Mouse (Mus musculus) spleen, adult 2 months (tissue): Measurements from ENCODE around the gene Pknox1. TPM values are rescaled to one million over a fixed set of nuclear protein-coding genes. Genes with fewer than 3 reads are reported as not detected.
"Not testable (repeated sequence)": the region's sequence is repeated elsewhere in the genome, so short reads cannot be mapped to it uniquely, and the experiment has no call there.

ENCODE experiments used
- DNase-seq, 2 experiments: peaks; one replicate each; pipeline versions ENCODE4 v3.0.0 to v3.0.0-alpha.2; 2012 to 2021; ENCODE audit warnings: low spot score in 2 of 2, low read depth in 1 of 2
- H3K27ac ChIP-seq: fragments of 200-500 bp; 2 replicates; pipeline ENCODE4 v1.5.1; 2012; ENCODE audit warnings: low read length, inconsistent platforms; ENCODE audit not compliant: insufficient read depth
- H3K27me3 ChIP-seq: fragments of 200-500 bp; 2 replicates; pipeline ENCODE4 v1.6.1; 2012; ENCODE audit warnings: mild to moderate bottlenecking, moderate library complexity, low read length, inconsistent platforms; ENCODE audit not compliant: control insufficient read depth, insufficient read depth
- H3K36me3 ChIP-seq: fragments of 200-500 bp; 2 replicates; pipeline ENCODE4 v1.6.1; 2012; ENCODE audit warnings: mild to moderate bottlenecking, low read length, inconsistent platforms; ENCODE audit not compliant: control insufficient read depth, insufficient read depth
- H3K4me1 ChIP-seq: fragments of 200-500 bp; 2 replicates; pipeline ENCODE4 v1.6.1; 2011; ENCODE audit warnings: inconsistent platforms; ENCODE audit not compliant: control insufficient read depth, insufficient read depth, insufficient read length
- H3K4me3 ChIP-seq: fragments of 200-500 bp; 2 replicates; pipeline ENCODE4 v1.5.1; 2011; ENCODE audit warnings: mild to moderate bottlenecking, inconsistent platforms; ENCODE audit not compliant: insufficient read depth, insufficient read length; ENCODE audit errors: extremely low read depth
- CTCF ChIP-seq: fragments of 200-500 bp; IDR thresholded peaks from 2 replicates; pipeline ENCODE4 v1.5.1; 2011; ENCODE audit warnings: mild to moderate bottlenecking, inconsistent platforms; ENCODE audit not compliant: insufficient read depth, insufficient read length, insufficient replicate concordance; ENCODE audit errors: extremely low read depth
- POLR2A ChIP-seq: fragments of 200-500 bp; IDR thresholded peaks from 2 replicates; pipeline ENCODE4 v1.6.1; 2011; ENCODE audit warnings: low read depth, low read length, inconsistent platforms
- WGBS: fragments of 180-500 bp; shearing (Covaris S2); methylation state at CpG from one replicate; pipeline ENCODE4 v1.1.7; 2018; 5-methylcytosine and 5-hydroxymethylcytosine counted together
- polyA plus RNA-seq: library from polyadenylated mRNA; depleted of rRNA; stranded (reverse); fragments of >200 nt; gene quantifications from 2 replicates; pipeline ENCODE4 v1.2.3, GENCODE M21; 2012

Gene Pknox1
- polyA plus RNA-seq, 1 experiment, result 18.9 TPM

- Histone ChIP-seq H3K4me1 (no peaks in the 10 kb centered on the region), H3K36me3 (peaks cover 41% of the 10 kb centered on the region), H3K27me3 (no peaks in the 10 kb centered on the region), H3K27ac (no peak overlapping the region), H3K4me3 (no peak overlapping the region)
- TF ChIP-seq CTCF (no peak), POLR2A (no peak)
- 92% methylated on average over 8 of the region's 8 CpGs for WGBS
- no peak for DNase-seq
These were observed 34.1 kb downstream of the Pknox1 start for GRCm38 (mm10) chr17:31598593-31598992.

- DNase-seq, result no peak
- Histone ChIP-seq H3K4me1 (no peaks in the 10 kb centered on the region), H3K4me3 (no peak overlapping the region), H3K27ac (no peak overlapping the region), H3K27me3 (no peaks in the 10 kb centered on the region), H3K36me3 (peaks cover 21% of the 10 kb centered on the region)
- TF ChIP-seq POLR2A (no peak), CTCF (no peak)
- 91% methylated on average over 7 of the region's 7 CpGs for WGBS
These were observed 41.9 kb downstream of the Pknox1 start for GRCm38 (mm10) chr17:31606424-31606823.

- no peak overlapping the region for H3K4me3 ChIP-seq
- H3K36me3 ChIP-seq, result peaks cover 16% of the 10 kb centered on the region
- DNase-seq, result no peak
- H3K27ac ChIP-seq, result no peak overlapping the region
- no peak for TF ChIP-seq CTCF
- TF ChIP-seq POLR2A, result no peak
- no peaks in the 10 kb centered on the region for H3K4me1 ChIP-seq
- no peaks in the 10 kb centered on the region for H3K27me3 ChIP-seq
- 94% methylated on average over 8 of the region's 8 CpGs for WGBS
These were observed 42.9 kb downstream of the Pknox1 start for GRCm38 (mm10) chr17:31607256-31607951.

- H3K27me3 ChIP-seq, DNase-seq, H3K27ac ChIP-seq, H3K36me3 ChIP-seq, H3K4me1 ChIP-seq, H3K4me3 ChIP-seq: not testable (repeated sequence)
- WGBS, result 96% methylated on average over 3 of the region's 3 CpGs
These were observed 44.6 kb downstream of the Pknox1 start for GRCm38 (mm10) chr17:31609173-31609572.

- H3K4me1 ChIP-seq, result no peaks in the 10 kb centered on the region
- TF ChIP-seq CTCF (no peak), POLR2A (no peak)
- 98% methylated on average over 3 of the region's 3 CpGs for WGBS
- DNase-seq, result no peak
- H3K27ac ChIP-seq, result no peak overlapping the region
- H3K4me3 ChIP-seq, result no peak overlapping the region
- peaks cover 5% of the 10 kb centered on the region for H3K36me3 ChIP-seq
- no peaks in the 10 kb centered on the region for H3K27me3 ChIP-seq
These were observed 45.4 kb downstream of the Pknox1 start for GRCm38 (mm10) chr17:31609895-31610294.

GRCm38 (mm10) chr17:31613086-31613755, 48.7 kb downstream of the Pknox1 start:
- H3K4me3 ChIP-seq, result no peak overlapping the region
- TF ChIP-seq POLR2A, result no peak
- no peak for TF ChIP-seq CTCF
- no peaks in the 10 kb centered on the region for H3K4me1 ChIP-seq
- no peak overlapping the region for H3K27ac ChIP-seq
- no peak for DNase-seq
- H3K27me3 ChIP-seq, result no peaks in the 10 kb centered on the region
- H3K36me3 ChIP-seq, result no peaks in the 10 kb centered on the region
- 73% methylated on average over 4 of the region's 4 CpGs for WGBS

- H3K36me3 ChIP-seq, result no peaks in the 10 kb centered on the region
- H3K27me3 ChIP-seq, result no peaks in the 10 kb centered on the region
- H3K27ac ChIP-seq, result no peak overlapping the region
- TF ChIP-seq POLR2A (no peak), CTCF (no peak)
- no peak overlapping the region for H3K4me3 ChIP-seq
- no peak for DNase-seq
- H3K4me1 ChIP-seq, result no peaks in the 10 kb centered on the region
- 98% methylated on average over 4 of the region's 4 CpGs for WGBS
These were observed 58.6 kb downstream of the Pknox1 start for GRCm38 (mm10) chr17:31623101-31623500.

GRCm38 (mm10) chr17:31627961-31628360, 63.4 kb downstream of the Pknox1 start:
- Histone ChIP-seq H3K4me3 (no peak overlapping the region), H3K36me3 (no peaks in the 10 kb centered on the region), H3K4me1 (no peaks in the 10 kb centered on the region), H3K27me3 (no peaks in the 10 kb centered on the region), H3K27ac (no peak overlapping the region)
- WGBS, result 92% methylated on average over 2 of the region's 2 CpGs
- no peak for DNase-seq
- TF ChIP-seq CTCF (no peak), POLR2A (no peak)
